Mouse (Mus musculus) heart, postnatal 0 days (tissue): ENCODE measurements around the gene Npas1. TPM values are rescaled to one million over a fixed set of nuclear protein-coding genes. Genes with fewer than 3 reads are reported as not detected.

Source experiments
- ATAC-seq: fragments of 200-750 bp; cut with Nextera tagmentation; 2 replicates; pipeline ENCODE4 v1.8.0; 2017; ENCODE audit warnings: low read depth, moderate number of reproducible peaks, moderate library complexity; ENCODE audit not compliant: insufficient read depth
- DNase-seq: peaks from one replicate; pipeline ENCODE4 v3.0.0-alpha.2; 2016; ENCODE audit warnings: low spot score
- H3K27ac ChIP-seq: fragments of 300-500 bp; sonication (generic); 2 replicates; pipeline ENCODE4 v1.5.1; 2014; ENCODE audit warnings: low read depth, mild to moderate bottlenecking
- H3K27me3 ChIP-seq: fragments of 300-500 bp; sonication (generic); 2 replicates; pipeline ENCODE4 v1.6.1; 2014; ENCODE audit warnings: low read length, mixed read lengths; ENCODE audit not compliant: control insufficient read depth, insufficient read depth
- H3K36me3 ChIP-seq: fragments of 300-500 bp; sonication (generic); replicated peaks from 2 replicates; pipeline ENCODE4 v1.6.1; 2014; ENCODE audit warnings: low read length, mixed read lengths; ENCODE audit not compliant: control insufficient read depth, insufficient read depth
- H3K4me1 ChIP-seq: fragments of 300-500 bp; sonication (generic); 2 replicates; pipeline ENCODE4 v1.6.1; 2014; ENCODE audit warnings: antibody characterized with exemption; ENCODE audit not compliant: control insufficient read depth, insufficient read depth
- H3K4me2 ChIP-seq: fragments of 300-500 bp; sonication (generic); 2 replicates; pipeline ENCODE4 v1.6.1; 2014; ENCODE audit warnings: low read depth, mild to moderate bottlenecking, low read length, moderate library complexity
- H3K4me3 ChIP-seq: fragments of 300-500 bp; sonication (generic); 2 replicates; pipeline ENCODE4 v1.5.1; 2014; ENCODE audit warnings: low read depth, low read length
- H3K9ac ChIP-seq: fragments of 300-500 bp; sonication (generic); replicated peaks from 2 replicates; pipeline ENCODE4 v1.6.1; 2014; ENCODE audit warnings: low read depth, low read length, mixed read lengths
- H3K9me3 ChIP-seq: fragments of 300-500 bp; sonication (generic); replicated peaks from 2 replicates; pipeline ENCODE4 v1.6.1; 2016; ENCODE audit warnings: low read length; ENCODE audit not compliant: control insufficient read depth
- CTCF ChIP-seq: IDR thresholded peaks from 2 replicates; pipeline ENCODE4 v1.5.1; 2016; ENCODE audit warnings: antibody characterized with exemption, control low read depth, low read depth
- EP300 ChIP-seq: IDR thresholded peaks from 2 replicates; pipeline ENCODE4 v1.6.1; 2016; ENCODE audit warnings: antibody characterized with exemption, low read depth
- WGBS: fragments of 180-500 bp; shearing (Covaris S2); extraction: QIAGEN DNeasy Blood & Tissue Kit; methylation state at CpG from one replicate; pipeline ENCODE4 v1.1.7; 2014; 5-methylcytosine and 5-hydroxymethylcytosine counted together
- polyA plus RNA-seq: library from polyadenylated mRNA; unstranded; fragments of >200 nt; fragmentation: Nextera tagmentation; extraction: Ambion mirVana; gene quantifications from 2 replicates; pipeline ENCODE4 v1.2.1, GENCODE M21; 2015
- total RNA-seq: library from RNA; depleted of rRNA; stranded (reverse); fragments of >200 nt; gene quantifications from 2 replicates; pipeline ENCODE4 v1.2.3, GENCODE M21; 2014; ENCODE audit warnings: low replicate concordance

The Npas1 gene
- total and polyA plus RNA-seq, 2 experiments from 2014 or later, result 0.18 TPM; not detected in 1

- H3K27me3 ChIP-seq, result no peaks in the 10 kb centered on the region
- H3K4me1 ChIP-seq, result 0 out of 2 replicates have a peak, but pooled peaks cover 8% of the 10 kb centered on the region
- no peak overlapping the region for H3K4me3 ChIP-seq
- WGBS, result 49% methylated on average over 2 of the region's 2 CpGs
- no peak overlapping the region for H3K27ac ChIP-seq
- no peak overlapping the region for H3K4me2 ChIP-seq
- H3K9me3 ChIP-seq, result no peaks in the 10 kb centered on the region
- peaks cover 32% of the 10 kb centered on the region for H3K36me3 ChIP-seq
- no peak overlapping the region for H3K9ac ChIP-seq
- TF ChIP-seq EP300 (no peak), CTCF (peak; percentile 64)
- no peak for DNase-seq
- no peak for ATAC-seq
These were observed 15.8 kb upstream of the Npas1 start for GRCm38 (mm10) chr7:16493361-16493760.

DNA sequence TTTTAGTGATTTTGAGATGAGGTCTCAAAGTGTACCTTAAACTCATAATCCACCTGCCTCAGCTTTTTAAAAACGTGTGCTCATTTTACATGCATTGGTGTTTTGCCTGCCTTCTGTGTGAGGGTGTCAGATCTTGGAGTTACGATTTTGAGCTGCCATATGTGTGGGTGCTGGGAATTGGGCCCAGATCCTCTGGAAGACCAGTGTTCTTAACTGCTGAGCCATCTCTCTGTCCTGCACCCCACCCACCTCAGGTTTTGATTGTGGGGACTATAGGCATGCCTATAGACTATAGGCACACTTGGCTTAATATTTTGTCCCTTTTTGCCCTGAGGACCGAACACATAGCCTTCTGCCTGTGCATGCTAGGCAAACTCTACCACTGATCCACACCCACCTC lies 14.7 kb upstream of the Npas1 start:
- ATAC-seq (no peak), DNase-seq (no peak)
- no peaks in the 10 kb centered on the region for H3K9me3 ChIP-seq
- H3K4me3 ChIP-seq, result no peak overlapping the region
- TF ChIP-seq CTCF, result no peak
- no peak for TF ChIP-seq EP300
- 61% methylated on average over 3 of the region's 3 CpGs for WGBS
- H3K4me1 ChIP-seq, result 0 out of 2 replicates have a peak, but pooled peaks cover 8% of the 10 kb centered on the region
- H3K36me3 ChIP-seq, result peaks cover 20% of the 10 kb centered on the region
- no peak overlapping the region for H3K4me2 ChIP-seq
- no peak overlapping the region for H3K27ac ChIP-seq
- no peak overlapping the region for H3K9ac ChIP-seq
- no peaks in the 10 kb centered on the region for H3K27me3 ChIP-seq

GRCm38 (mm10) chr7:16491759-16492158 lies 14.2 kb upstream of the Npas1 start:
- peak; percentile 59; the same call in 1 of the 2 replicates for ATAC-seq
- H3K9me3 ChIP-seq, result no peaks in the 10 kb centered on the region
- H3K27ac ChIP-seq, result no peak overlapping the region
- TF ChIP-seq CTCF (peak; percentile 97), EP300 (no peak)
- 0 out of 2 replicates have a peak, but pooled peaks cover 8% of the 10 kb centered on the region for H3K4me1 ChIP-seq
- H3K36me3 ChIP-seq, result peaks cover 15% of the 10 kb centered on the region
- H3K27me3 ChIP-seq, result no peaks in the 10 kb centered on the region
- H3K4me3 ChIP-seq, result no peak overlapping the region
- no peak overlapping the region for H3K9ac ChIP-seq
- no peak overlapping the region for H3K4me2 ChIP-seq
- 43% methylated on average over 3 of the region's 3 CpGs for WGBS
- peak; percentile 61 for DNase-seq

- no peaks in the 10 kb centered on the region for H3K4me1 ChIP-seq
- H3K9me3 ChIP-seq, result no peaks in the 10 kb centered on the region
- H3K9ac ChIP-seq, result no peak overlapping the region
- WGBS, result 74% methylated on average over 9 of the region's 9 CpGs
- no peak for DNase-seq
- peaks cover 3% of the 10 kb centered on the region; the same call in 1 of the 2 replicates for H3K36me3 ChIP-seq
- no peak overlapping the region for H3K27ac ChIP-seq
- H3K4me2 ChIP-seq, result no peak overlapping the region
- H3K27me3 ChIP-seq, result no peaks in the 10 kb centered on the region
- no peak for TF ChIP-seq CTCF
- TF ChIP-seq EP300, result no peak
- no peak for ATAC-seq
- H3K4me3 ChIP-seq, result no peak overlapping the region
These were observed 12.4 kb upstream of the Npas1 start for GRCm38 (mm10) chr7:16489948-16490347.

- Histone ChIP-seq H3K4me3 (no peak overlapping the region), H3K4me2 (no peak overlapping the region), H3K36me3 (no peaks in the 10 kb centered on the region; the same call in 1 of the 2 replicates), H3K4me1 (no peaks in the 10 kb centered on the region), H3K27ac (no peak overlapping the region), H3K9me3 (no peaks in the 10 kb centered on the region), H3K9ac (no peak overlapping the region), H3K27me3 (no peaks in the 10 kb centered on the region)
- ATAC-seq (no peak), DNase-seq (no peak)
- TF ChIP-seq CTCF (no peak), EP300 (no peak)
These were observed 11.3 kb upstream of the Npas1 start for GRCm38 (mm10) chr7:16488816-16489215.

GRCm38 (mm10) chr7:16476600-16476989 lies 933 bp downstream of the Npas1 start:
- Histone ChIP-seq H3K9ac (no peak overlapping the region), H3K27ac (no peak overlapping the region), H3K36me3 (no peaks in the 10 kb centered on the region), H3K9me3 (no peaks in the 10 kb centered on the region), H3K27me3 (peaks cover 58% of the 10 kb centered on the region), H3K4me2 (peak overlapping the region; percentile 54), H3K4me3 (peak overlapping the region; percentile 35), H3K4me1 (no peaks in the 10 kb centered on the region; the same call in 1 of the 2 replicates)
- TF ChIP-seq CTCF (no peak), EP300 (no peak)
- ATAC-seq, result peak; percentile 50; the same call in 1 of the 2 replicates
- WGBS, result 2% methylated on average over 30 of the region's 34 CpGs
- DNase-seq, result no peak
